Comparison of ENCODE assay signal across 15 mouse cellular contexts in the genomic region with DNA sequence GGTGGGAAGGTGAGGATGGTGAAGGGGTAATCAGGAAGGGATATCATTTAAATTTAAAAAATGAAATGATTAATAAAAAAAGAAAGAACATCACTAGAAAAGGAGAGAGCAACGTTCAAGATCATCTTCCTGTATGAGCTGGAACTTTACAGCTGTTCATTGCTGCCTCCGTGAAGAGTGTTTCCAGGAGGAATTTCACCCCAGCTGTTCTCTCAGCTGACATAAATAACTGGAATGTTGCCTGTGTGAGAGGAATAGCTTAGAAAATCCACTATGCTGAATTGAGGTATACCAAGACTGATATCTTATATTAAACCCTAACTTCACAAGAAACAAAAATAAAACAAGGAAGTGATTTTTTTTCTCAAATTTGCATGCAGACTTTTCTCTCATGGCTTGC.
"Had no signal": no experiment of that assay in that cellular context is flagged by ENCODE, and none has a peak within 500 bp of the region (broad histone marks: within the 10 kb centered on the region; RNA-seq: fewer than 3 reads in every experiment).

No protein-coding gene starts in this region.

- H3K27me3 ChIP-seq: liver, embryonic 15.5 days; megakaryocyte, embryonic 14.5 days; midbrain, embryonic 13.5 days; neural tube, embryonic 12.5 days had no signal

- H3K27ac ChIP-seq: liver, embryonic 15.5 days; macrophage; midbrain, embryonic 13.5 days; neural tube, embryonic 12.5 days had no signal

- H3K4me2 ChIP-seq: liver, embryonic 15.5 days; midbrain, embryonic 11.5 days; midbrain, embryonic 13.5 days; neural tube, embryonic 12.5 days had no signal

- H3K4me3 ChIP-seq: liver, embryonic 15.5 days; megakaryocyte, embryonic 14.5 days; midbrain, embryonic 13.5 days; neural tube, embryonic 12.5 days had no signal

- DNase-seq: liver, postnatal 0 days; lung, adult 2 months; lung, postnatal 10 days; lung, postnatal 36 days; right cerebral cortex, postnatal 14 days; thymus, adult 18-20 months; thymus, postnatal 14 days; thymus, postnatal 36 days had no signal

- H3K36me3 ChIP-seq: liver, embryonic 15.5 days; midbrain, embryonic 13.5 days; neural tube, embryonic 12.5 days had no signal

- H3K9ac ChIP-seq: liver, embryonic 15.5 days; liver, postnatal 0 days; midbrain, embryonic 13.5 days; neural tube, embryonic 12.5 days had no signal

- ATAC-seq: liver, postnatal 0 days; midbrain, embryonic 13.5 days; midbrain, embryonic 16.5 days had no signal

- H3K4me1 ChIP-seq: liver, embryonic 15.5 days; megakaryocyte, embryonic 14.5 days; midbrain, embryonic 13.5 days; neural tube, embryonic 12.5 days had no signal

- H3K9me3 ChIP-seq: liver, embryonic 15.5 days; midbrain, embryonic 13.5 days; neural tube, embryonic 12.5 days had no signal
